Mouse (Mus musculus) kidney, adult 18-20 months (tissue): ENCODE data around the gene Pxylp1.

ENCODE experiments used
- DNase-seq: peaks from one replicate; pipeline ENCODE4 v3.0.0; 2021

Pxylp1 gene

DNA sequence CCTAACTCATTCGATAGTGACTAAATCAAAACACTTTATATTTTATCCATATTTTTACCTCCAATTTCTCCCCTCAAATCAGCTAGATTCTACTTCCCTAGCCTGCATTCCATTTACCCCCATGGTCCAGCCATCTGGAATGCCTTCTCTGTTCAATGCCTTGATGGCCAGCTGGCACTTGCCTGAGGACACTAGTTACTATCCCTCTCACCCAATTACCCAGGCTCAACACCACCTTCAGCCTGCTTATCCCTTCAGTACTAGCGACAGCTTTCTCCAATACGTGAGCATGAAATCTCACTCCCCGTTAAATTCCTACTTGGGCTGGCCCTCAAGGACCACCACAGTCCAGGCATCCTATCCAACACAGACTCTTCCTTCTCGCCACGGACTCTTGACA is 2.2 kb downstream of the Pxylp1 start:
- no peak for DNase-seq

DNA sequence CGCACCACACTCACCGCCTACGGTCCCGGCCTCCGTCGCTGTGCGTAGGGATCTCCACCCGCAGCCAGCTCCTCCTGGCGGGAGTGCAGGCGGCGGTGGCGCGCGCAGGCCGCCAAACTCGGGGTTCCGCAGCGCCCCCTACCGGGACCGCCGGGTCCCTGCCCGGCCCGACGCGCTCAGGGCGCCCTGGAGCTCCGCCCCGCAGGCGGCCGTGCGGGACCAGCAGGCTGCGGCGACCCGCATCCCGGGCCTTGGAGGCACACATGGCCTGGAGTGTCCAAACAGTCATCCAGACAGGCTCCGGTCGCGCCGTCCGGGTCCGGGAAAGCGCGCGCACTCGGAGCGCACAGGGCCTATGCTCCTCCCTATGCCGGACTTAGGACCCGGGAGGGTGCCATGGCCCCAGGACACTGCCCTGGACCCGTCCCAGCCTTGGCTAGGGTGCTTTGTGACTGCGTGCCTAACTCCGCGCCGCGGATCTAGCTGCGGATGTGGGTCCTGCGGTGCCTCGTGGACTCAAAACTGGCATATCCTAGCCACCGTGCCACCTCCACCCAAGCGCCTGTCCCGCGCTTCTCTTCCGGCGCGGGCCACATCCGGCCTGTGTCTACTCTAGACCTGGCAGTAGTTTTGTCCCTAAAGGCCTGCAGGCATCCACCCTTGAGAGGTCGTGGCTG is 3.0 kb downstream of the Pxylp1 start:
- peak; percentile 84 for DNase-seq

DNA sequence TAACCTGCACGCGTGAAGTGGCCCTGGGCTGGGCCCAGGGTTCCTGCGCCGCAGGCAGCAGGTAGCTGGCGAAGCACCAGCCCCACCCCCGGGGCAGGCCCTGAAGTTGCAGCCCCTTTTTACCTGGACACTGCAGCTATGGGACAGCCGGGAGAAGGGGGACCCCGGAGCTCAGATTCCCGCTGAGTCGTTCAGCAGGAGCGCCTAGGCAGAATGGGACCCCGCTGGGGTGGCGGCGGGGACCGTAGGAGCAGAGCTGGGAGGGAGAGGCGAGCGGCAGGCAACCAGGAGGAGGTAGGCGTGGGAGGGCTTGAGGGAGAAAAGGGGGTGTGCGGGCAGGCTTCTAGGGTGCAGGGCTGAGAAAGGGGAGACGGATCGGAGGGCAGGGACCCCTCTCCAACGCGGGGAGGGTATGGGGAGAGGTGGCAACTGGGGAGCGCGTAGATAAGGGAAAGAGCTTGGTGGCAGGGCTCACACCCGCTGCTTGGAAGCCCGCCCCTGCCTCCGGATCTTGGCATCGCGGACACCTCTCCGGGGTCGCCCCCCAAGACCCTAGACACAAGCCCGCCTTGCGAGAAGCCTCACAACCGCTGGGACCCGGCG is 3.6 kb downstream of the Pxylp1 start:
- peak; percentile 62 for DNase-seq

DNA sequence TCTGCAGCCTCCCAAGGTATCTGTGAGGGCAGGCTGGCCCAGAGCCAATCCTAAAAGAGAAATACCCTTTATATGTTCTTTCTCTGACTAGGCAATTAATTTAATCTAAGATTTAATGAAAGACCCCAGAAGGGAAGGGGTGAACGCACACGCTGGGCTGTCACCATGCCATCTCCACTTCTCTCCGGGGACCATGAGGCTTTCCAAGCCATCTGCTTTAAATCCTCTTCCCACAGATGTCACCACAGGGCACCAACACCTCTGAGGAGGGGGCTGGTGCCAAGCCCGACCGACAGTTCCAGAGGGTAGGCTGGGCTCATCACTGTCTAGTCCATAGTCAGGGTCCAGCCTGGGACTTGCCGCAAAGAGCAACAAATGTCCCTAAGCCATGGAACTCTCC is 4.5 kb downstream of the Pxylp1 start:
- DNase-seq: no peak

DNA sequence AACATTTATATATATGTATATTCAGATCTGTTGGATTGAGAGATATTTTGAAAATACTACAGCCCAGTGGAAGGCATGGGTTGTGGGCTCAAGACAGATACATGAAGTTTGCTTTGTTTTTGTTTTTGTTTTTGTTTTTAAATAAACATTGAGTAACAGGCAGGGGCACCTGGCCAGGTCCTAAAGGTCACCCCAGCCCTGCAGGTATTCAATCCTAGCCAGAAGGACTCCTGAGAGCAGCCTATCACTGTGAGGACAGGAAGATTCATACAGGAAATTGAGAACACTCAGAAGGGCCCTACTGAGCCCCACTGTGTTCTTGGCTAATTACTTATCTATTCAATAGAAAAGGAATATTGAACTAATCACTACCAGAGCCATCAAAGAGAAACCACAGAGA is 5.0 kb downstream of the Pxylp1 start:
- DNase-seq: no peak

DNA sequence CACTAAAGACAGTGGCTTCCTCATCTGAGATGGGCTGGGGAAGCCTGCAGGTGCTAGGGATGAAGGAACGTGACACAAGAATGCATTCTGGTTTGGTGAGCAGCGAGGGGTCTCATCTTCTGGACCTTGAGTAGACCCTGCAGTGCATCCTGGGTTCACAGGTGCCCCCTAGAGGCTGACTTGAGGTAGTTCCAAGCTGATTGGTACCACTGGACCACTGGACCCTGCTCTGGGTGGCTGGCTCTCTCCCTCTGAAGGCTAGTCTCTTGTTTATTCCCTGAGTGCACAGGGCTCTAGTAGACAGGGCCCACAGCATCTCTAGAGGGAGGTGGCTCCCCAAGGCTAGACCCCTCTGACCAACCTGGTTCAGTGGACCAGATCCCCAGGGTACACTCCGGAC is 6.7 kb downstream of the Pxylp1 start:
- no peak for DNase-seq

DNA sequence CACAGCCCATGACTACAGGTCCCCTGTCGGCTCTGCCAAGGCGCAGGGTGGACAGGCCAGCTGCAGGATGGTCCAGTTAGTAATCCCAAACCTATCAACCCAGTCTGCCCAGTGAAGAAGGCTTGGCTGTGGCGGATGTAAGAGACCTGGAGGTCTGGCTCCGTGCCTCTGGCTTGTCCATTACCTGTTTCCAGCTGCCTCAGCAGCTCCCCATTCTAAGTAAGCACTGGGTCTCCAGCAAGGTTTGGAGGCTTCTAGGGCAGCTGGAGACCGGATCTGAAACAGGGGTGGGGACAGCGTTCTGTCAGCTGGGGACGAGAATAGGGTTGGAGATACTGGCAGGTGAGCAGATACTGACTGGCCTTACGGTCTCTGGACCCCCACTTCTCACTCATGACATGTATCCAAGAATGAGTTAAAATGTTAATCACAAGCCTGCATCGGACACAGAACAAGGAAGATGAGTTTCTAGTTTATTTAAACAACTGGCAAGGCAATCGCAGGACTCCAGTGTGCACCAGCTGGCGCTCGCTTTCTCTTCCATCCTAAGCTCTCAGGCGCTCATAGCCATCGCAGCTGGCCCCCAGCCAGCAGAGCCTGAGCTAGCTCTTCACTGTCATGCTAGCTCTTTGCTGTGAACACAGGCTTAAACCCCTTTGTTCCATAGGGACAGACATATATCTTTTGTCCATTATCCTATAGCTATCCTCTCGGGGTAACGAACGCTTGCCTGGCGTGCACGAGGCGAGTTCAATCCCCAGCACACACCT is 9.8 kb downstream of the Pxylp1 start:
- no peak for DNase-seq

DNA sequence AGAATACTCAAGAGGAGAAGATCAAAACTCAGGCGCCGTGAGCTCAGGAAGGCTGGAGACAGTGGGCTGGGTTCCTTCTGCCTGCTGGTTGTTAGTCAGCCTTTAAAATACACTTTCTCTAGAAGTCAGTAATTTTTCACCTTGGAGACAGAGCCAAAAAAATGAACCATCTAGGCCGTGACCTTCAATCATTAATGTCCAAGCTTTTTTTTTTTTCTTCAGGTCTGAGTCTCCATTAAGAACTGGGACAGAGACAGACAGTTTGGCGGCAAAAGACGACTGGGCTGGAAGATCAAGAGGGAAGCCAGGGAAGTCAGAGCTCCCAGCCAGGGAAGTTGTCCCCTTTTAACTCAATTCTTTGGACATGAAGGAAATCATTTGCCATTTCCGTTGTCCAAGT is 10.6 kb downstream of the Pxylp1 start:
- DNase-seq: no peak

DNA sequence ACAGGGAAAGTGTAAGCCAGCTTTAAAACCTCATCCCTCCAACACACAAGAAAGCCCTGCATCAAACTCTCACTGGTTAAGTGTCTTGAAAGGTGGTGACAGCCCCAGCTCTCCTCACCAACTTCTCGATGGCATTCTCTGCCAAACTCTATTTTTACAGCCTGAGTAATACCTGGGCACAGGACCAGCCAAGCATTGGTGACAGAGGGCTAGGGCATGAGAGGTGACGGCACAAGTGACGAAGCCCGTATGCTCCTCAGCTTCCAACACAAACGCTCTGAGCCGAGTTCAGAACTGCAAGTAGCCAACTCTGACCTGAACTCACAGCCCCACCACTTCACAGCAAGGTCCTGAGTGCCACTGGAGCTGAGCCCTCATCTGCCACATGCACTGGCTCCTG is 13.4 kb downstream of the Pxylp1 start:
- no peak for DNase-seq

DNA sequence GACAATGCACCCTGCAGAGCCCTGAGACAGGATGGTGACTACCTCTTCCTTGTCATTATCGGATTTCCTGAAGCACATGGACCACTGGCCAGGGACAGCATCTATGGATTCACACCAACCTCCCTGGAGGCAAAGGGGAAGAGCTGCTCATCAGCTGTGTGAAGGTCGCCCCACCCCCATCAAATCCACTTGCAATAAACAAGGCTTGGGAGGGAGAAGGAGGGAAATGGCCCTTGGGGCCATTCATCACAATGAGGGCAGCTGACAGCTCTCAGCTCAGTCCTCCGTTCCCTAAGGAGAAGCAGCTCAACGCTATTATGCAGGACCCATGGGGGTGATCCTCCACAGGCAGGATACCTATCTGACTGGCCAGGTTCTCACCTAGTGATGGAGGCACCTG is 14.0 kb downstream of the Pxylp1 start:
- DNase-seq: no peak

DNA sequence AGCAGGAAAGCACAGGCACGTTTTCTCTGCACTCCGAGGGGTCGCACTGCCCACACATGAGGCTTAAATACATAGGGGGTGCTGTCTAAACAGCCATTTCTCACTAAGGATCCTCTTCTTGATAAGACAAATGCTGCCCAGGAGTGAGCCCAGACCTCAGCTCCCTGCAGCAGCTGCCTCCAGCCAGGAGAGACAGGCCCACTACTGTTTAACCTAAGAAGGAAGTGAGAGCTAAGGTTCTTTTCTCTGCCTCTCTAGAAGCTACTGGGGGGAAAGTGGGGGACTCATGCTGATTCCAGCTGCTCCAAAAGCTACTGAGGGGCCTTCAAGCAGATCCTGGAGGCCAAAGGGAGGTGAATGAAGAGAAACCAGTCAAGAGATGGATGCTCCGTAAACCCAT is 16.8 kb downstream of the Pxylp1 start:
- no peak for DNase-seq

DNA sequence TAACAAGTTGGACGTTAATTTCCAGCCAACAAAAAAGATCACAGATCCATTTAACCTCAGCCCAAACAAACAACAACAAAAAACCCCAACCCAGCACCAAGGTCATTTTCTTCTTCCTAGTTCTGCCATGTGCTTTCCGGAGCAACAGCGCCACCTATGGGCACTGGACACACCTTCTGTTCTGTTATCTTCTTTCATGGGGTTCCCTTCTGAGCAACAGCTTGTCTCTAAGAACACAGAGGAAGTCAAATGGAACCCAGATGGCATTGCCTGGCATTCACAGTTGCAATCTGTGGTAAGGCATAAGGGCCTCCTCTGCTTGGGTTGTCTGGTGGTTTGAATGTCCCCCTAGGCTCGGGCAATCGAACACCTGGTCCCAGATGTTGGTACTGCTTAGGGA is 19.4 kb downstream of the Pxylp1 start:
- DNase-seq: peak; percentile 58

DNA sequence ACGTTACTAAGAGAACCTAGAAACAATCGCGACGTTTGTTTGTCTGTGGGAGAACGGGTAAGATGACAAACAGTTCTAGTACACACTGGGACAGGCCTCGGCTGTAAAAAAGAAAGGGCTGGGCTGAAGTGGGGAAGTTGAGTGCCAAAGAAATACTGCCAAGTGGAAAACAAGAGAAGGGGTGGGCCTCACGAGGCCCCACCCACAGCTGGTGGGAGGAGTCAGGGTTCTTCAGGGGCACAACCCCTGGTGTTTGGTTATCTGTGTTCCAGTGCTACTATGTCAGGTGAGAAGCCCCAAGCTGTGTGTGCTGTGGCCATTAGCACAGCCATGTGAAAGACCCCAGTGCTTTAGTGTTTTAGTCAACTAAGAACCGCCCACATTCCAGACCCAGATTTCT is 22.4 kb downstream of the Pxylp1 start:
- DNase-seq: no peak

DNA sequence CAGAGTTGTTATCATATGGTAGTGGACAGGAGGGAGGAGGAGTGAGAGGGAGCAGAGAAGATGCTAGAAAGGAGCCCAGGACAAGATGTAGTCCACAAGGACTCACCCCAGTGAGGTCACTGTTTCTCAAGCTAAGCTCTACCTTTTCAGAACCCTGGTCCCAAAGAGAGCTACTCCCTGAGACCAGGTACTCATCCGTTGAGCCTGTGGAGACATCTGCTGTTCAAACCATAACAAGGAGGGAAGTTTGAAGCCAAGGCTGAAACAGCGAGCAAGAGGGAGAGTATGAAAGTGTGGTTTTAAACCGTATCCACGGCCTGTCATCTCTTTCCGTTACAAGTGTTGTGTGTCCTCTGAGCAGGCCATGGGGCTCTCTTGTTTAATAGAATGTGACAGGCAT is 22.9 kb downstream of the Pxylp1 start:
- no peak for DNase-seq

DNA sequence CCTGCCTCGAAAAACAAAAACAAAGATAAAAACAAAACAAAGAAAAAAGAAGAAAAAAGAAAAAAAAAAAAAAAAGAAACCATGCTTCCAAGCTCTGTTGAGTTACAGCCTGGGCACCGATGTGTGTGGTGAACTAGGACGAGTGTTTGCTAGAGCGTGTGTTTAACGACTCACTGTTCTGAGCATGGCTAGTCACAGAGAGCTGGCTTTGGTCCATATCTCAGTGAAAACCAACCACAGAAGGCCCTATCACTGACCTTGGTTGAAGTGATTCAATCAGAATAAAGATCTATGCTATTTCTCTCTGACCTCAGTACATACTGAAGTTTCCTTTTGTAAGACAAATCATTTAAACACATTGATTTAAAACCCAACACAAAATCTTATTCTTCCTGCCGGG is 23.9 kb downstream of the Pxylp1 start:
- no peak for DNase-seq

DNA sequence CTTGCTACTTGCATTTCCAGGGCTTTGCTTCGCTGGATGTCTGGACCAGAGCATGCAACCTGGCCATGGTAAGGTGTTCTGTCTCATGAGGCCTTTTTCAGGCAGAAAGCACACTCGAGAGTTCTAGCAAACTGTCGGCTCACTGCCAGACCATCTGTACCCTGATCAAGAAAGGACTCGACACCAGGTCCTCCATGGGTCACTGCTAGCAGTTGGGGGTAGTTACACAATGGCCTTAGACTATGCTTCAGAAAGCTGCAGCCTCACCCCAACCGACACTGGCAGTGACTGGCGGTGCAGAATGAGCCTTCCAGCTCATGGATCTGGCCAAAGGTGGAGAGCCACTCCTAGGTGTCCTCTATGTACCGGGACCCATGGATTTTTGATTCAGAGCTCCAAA is 25.3 kb downstream of the Pxylp1 start:
- peak; percentile 49 for DNase-seq

DNA sequence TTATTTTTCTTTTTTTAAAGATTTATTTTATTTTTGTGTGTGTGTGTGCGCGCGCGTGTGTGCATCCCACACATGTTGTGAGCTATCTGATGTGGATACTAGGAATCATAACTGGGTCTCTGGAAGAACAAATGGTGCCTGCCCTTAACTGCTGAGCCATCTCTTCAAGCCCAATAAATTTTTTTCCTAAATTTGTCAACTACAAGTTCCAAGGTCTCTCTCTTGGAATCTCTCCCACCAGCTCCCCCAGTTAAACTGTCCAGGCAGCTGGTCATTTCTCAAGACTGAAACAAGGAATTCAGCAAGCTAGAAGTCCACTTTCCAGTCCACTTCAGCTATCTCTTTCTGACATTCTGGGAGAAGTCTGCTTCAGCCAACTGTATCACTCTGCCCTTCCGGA is 26.3 kb downstream of the Pxylp1 start:
- DNase-seq: no peak

DNA sequence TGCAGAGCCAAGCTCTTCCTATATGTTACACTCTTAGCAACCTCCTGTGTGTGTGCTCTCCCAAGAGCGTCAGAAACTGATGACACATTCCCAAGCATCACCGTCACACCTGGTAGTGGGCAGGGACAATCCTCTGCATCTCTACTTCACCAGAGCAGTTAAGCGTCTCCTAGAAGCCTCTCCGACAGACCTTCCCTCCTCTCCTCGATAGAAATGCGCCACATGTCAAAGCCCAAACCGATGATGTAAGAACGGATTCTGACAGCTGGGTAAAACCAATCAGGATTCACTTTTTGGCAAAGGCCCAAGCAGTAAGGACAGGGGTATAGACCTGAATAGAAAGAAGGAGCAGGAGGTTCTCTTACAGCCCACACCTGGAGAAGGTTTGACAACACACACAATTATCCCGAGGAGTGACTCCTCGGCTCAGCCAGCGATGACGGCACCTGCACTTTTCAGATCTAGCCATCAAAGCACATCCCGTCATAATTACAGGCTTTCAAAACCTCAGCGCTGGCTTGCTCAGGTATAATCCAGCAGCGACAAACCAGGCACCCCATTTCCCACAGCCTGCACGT is 26.9 kb downstream of the Pxylp1 start:
- DNase-seq: no peak

DNA sequence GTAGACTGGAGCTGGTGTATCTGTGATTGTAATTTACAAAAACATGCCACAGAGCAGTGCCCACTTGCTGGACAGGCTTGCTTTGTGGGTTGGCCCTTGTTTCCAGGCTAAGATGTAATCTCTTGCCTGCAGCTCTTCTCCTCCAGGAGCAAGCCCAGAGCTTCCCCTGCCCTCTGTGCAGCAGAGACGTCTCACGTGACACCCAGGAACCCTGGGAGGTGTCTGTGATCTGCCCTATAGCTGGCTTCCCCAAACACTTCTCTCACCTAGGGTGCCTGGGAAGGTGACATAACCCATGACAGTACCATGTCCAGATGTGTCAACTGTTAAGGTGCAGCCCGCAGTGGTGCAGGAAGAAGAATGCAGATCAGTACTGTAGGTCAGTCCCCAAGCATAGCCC is 28.9 kb downstream of the Pxylp1 start:
- DNase-seq: no peak

DNA sequence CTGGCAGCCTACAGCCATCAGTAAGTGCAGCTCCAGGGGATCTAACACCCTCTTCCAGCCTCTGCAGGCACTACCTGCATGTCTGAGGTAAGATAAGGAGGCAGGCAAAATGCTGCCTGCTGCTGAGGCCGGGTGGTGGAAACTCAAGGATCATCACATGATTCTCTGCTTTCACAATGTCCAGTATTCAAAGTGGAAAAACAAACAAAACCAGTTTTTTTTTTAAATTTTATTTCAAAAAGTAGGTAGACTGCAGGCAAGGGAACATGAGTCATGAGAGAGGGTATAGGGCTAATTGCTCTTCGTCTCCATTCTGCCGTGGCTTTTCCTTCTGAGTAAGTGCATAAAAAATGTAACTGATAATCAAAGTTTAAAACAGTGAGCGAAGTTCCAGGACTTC is 29.6 kb downstream of the Pxylp1 start:
- DNase-seq: no peak

DNA sequence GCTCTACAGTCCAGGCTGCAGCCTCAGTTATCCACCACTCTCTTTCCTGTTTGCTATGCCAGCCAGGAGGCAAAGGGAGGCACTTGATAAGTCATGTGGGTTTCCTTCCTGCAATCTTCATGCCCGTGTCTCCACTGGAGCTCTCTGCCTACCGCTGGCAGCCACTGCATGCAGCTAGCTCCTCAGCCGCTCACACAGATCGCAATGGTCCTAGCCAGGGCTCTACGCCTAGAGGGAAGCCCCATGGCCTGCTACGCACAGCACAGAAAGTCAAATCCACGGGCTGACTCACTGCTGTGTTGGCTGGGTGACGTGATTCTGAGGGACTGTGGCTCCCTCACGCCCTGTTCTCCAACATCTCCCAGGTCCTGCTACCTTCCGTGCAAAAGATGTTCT is 31.4 kb downstream of the Pxylp1 start:
- no peak for DNase-seq

DNA sequence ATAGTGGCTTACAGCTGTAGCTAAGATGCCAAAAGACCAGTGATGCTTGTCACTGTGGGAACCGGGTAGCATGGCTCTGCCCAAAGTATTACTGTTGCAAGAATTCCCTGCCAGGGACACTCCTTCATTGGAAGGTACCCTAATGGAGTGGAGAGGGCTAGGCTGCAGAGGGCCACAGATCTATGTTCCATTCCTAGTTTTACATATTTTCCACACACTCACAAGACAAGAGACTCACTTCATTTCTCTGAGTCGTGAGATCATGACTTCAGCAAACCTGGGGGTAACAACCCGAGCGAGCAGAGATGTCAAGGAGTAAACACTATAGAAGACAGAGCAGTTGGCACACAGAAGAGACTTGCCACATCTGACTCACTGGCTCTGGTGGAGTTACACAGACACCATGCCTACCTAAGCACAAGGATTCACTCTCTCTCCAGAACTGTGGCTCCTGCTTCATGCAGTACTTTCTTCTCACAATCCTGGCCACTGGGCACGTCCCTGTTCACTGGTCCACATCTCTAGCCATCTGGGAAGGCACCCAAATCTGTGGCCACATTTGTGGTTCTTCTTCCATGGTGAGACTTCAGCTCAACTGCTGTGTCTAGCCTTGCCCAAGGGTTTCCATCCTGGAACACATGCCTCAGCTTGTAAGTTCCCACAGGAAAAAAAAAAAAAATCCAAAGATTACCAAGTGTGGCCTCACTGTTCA is 31.9 kb downstream of the Pxylp1 start:
- no peak for DNase-seq

DNA sequence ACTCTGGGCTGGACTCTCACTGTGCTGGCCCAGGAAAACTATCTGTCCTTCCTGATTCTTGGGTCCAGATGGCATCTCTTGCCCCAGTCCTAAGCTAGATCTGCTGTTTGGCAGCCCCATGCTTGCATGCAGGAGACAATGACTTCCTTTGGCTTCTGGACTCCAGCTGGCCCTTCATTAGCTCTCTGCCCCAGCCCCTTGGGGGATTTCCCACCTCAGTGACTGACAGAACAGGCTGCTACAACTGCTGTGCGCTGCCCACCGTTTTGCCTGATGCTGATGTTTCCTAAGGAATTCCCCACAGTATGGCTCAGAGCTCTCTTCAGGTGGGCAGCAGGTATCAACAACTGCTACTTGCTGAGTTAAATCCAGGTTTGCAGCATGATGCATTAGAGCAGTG is 33.4 kb downstream of the Pxylp1 start:
- no peak for DNase-seq

DNA sequence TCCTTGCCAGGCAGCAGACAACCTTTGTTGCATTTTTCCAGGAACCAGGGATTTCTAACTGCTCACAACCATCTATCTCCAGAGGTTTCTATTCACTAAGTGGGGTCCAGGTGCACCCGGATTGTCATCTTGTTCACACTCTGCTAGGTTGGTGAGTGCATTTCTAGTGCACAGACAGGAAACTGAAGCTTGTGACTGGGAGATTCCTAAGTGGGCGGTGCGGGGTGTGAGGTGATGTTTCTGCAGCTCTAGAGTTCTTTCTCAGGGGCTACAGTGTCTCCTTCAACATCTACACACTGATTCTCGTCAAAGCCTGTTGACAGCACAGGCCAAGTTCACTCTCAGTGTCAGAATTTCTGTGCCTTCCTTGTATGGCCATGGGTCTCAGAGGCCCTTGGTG is 34.6 kb downstream of the Pxylp1 start:
- DNase-seq: no peak
